In the genomic region with DNA sequence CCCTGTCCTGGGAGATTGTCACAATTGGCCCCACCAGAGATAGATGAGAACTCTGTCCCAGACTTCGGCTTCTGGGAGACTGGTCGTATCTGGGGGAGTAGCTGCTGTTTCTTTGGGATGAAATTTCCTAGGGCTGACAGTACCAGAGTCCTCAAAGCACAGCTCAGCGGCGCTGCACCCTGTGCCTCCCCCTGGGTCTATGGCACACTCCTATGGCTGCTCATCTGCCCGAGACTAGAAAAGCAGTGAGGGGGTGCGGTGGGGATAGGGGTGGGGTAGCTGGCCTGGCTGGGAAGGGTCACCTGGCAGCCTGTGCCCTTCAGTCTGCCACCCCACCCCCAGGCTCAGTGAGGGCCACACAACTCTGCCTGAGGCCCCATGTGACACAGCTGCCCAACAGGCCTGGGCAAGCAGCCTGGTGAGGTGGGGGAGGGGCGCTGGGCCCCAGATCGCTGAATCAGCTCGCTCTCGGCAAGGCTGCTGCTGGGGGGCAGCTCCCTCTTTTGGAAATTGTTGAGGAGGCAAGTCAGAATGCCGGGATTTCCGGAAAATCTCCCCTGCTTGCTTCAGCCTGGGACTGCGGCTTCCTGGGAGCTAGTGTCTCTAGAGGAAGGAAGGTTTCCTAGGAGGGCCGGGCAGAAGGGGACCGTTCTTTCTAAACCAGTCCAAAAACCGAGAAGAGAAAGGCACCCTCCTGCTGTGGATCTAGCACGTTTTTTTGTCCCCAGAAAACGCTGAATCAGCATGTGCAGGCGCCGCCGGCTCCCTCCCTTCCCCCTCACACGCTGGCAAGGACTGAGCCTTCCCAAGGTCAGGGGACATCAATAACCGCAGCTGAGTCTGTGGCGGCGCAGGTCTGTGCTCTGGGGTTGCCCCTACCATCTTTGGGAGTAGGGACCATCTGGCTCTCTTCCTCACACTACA, we compare ENCODE assay signal across 8 mouse cellular contexts. TPM values are rescaled to one million over a fixed set of nuclear protein-coding genes. Genes with fewer than 3 reads are reported as not detected.
DNase-seq lines count a peak whose midpoint lies in the region; ATAC-seq and TF ChIP-seq lines count a peak whose summit lies in the region.

No protein-coding gene starts in this region.

- peak overlapping the region; percentile 28 for H3K9ac ChIP-seq in embryonic facial prominence, embryonic 15.5 days
- H3K9ac ChIP-seq in limb, embryonic 12.5 days (replicated peaks): peak overlapping the region; percentile 57
- peak overlapping the region; percentile 52 for H3K9ac ChIP-seq in midbrain, embryonic 14.5 days (replicated peaks; ENCODE audit: low read length)
- H3K9ac ChIP-seq in stomach, embryonic 15.5 days: peak overlapping the region; percentile 29; the same call in 1 of the 2 replicates

- no peak for TF ChIP-seq CTCF in bone marrow, adult 2 months (IDR thresholded peaks at IDR 0.05; ENCODE audit: control insufficient read depth, insufficient read depth, low read length)

- peak overlapping the region; percentile 51 for H3K27ac ChIP-seq in bone marrow, adult 2 months (ENCODE audit: control insufficient read depth, insufficient read depth, low read depth, low read length, poor library complexity)
- peak overlapping the region; percentile 88 for H3K27ac ChIP-seq in embryonic facial prominence, embryonic 15.5 days (replicated peaks)
- H3K27ac ChIP-seq in limb, embryonic 12.5 days: peak overlapping the region; percentile 85
- peak overlapping the region; percentile 78 for H3K27ac ChIP-seq in midbrain, embryonic 14.5 days (replicated peaks; ENCODE audit: low read depth, low read length)
- H3K27ac ChIP-seq in stomach, embryonic 15.5 days: peak overlapping the region; percentile 92

- H3K4me1 ChIP-seq in bone marrow, adult 2 months (ENCODE audit: control insufficient read depth, insufficient read depth, low read length): peaks cover 2% of the 10 kb centered on the region; the same call in 1 of the 2 replicates
- H3K4me1 ChIP-seq in embryonic facial prominence, embryonic 15.5 days: peaks cover 33% of the 10 kb centered on the region
- peaks cover 20% of the 10 kb centered on the region for H3K4me1 ChIP-seq in limb, embryonic 12.5 days (replicated peaks)
- H3K4me1 ChIP-seq in midbrain, embryonic 14.5 days (ENCODE audit: control insufficient read depth, insufficient read depth, low read length): peaks cover 20% of the 10 kb centered on the region
- peaks cover 17% of the 10 kb centered on the region for H3K4me1 ChIP-seq in stomach, embryonic 15.5 days

- H3K4me2 ChIP-seq in embryonic facial prominence, embryonic 15.5 days (replicated peaks): peak overlapping the region; percentile 64
- peak overlapping the region; percentile 65 for H3K4me2 ChIP-seq in limb, embryonic 12.5 days
- peak overlapping the region; percentile 52 for H3K4me2 ChIP-seq in midbrain, embryonic 14.5 days (ENCODE audit: low read length)
- peak overlapping the region; percentile 54 for H3K4me2 ChIP-seq in stomach, embryonic 15.5 days

- no peak for TF ChIP-seq POLR2A in bone marrow, adult 2 months (IDR thresholded peaks at IDR 0.05; ENCODE audit: borderline replicate concordance, control insufficient read depth, low read depth, low read length)

- no peaks in the 10 kb centered on the region for H3K9me3 ChIP-seq in embryonic facial prominence, embryonic 15.5 days (replicated peaks)
- H3K9me3 ChIP-seq in limb, embryonic 12.5 days: no peaks in the 10 kb centered on the region
- H3K9me3 ChIP-seq in midbrain, embryonic 14.5 days (ENCODE audit: control insufficient read depth, low read length): no peaks in the 10 kb centered on the region
- no peaks in the 10 kb centered on the region for H3K9me3 ChIP-seq in stomach, embryonic 15.5 days

- H3K27me3 ChIP-seq in embryonic facial prominence, embryonic 15.5 days: no peaks in the 10 kb centered on the region
- no peaks in the 10 kb centered on the region for H3K27me3 ChIP-seq in limb, embryonic 12.5 days
- no peaks in the 10 kb centered on the region for H3K27me3 ChIP-seq in midbrain, embryonic 14.5 days (ENCODE audit: control insufficient read depth, insufficient read depth, low read length)
- H3K27me3 ChIP-seq in stomach, embryonic 15.5 days (replicated peaks): no peaks in the 10 kb centered on the region

- H3K4me3 ChIP-seq in bone marrow, adult 2 months (replicated peaks; ENCODE audit: control insufficient read depth, low read depth, low read length): no peak overlapping the region
- peak overlapping the region; percentile 38 for H3K4me3 ChIP-seq in embryonic facial prominence, embryonic 15.5 days (replicated peaks)
- H3K4me3 ChIP-seq in limb, embryonic 12.5 days (replicated peaks): peak overlapping the region; percentile 33
- H3K4me3 ChIP-seq in midbrain, embryonic 14.5 days (replicated peaks; ENCODE audit: low read depth, low read length): peak overlapping the region; percentile 12
- peak overlapping the region; percentile 32 for H3K4me3 ChIP-seq in stomach, embryonic 15.5 days (replicated peaks)

- peak; percentile 88 for DNase-seq in 416B (ENCODE audit: low read depth)
- peak; percentile 80 for DNase-seq in heart, adult 8-10 months (ENCODE audit: low spot score)
- peak; percentile 95 for DNase-seq in kidney, adult 9 months
- peak; percentile 89 for DNase-seq in midbrain, embryonic 14.5 days

- H3K36me3 ChIP-seq in embryonic facial prominence, embryonic 15.5 days: peaks cover 19% of the 10 kb centered on the region
- H3K36me3 ChIP-seq in limb, embryonic 12.5 days: peaks cover 15% of the 10 kb centered on the region
- peaks cover 8% of the 10 kb centered on the region; the same call in 1 of the 2 replicates for H3K36me3 ChIP-seq in midbrain, embryonic 14.5 days (ENCODE audit: control insufficient read depth, insufficient read depth, low read length)
- no peaks in the 10 kb centered on the region for H3K36me3 ChIP-seq in stomach, embryonic 15.5 days

- ATAC-seq in embryonic facial prominence, embryonic 15.5 days (ENCODE audit: insufficient number of reproducible peaks, low FRiP score, low TSS enrichment, low read depth): peak; percentile 72
- peak; percentile 75 for ATAC-seq in limb, embryonic 12.5 days (ENCODE audit: insufficient number of reproducible peaks, insufficient read depth, low FRiP score, low TSS enrichment, low read depth)
- ATAC-seq in midbrain, embryonic 14.5 days (ENCODE audit: low FRiP score, low TSS enrichment): peak; percentile 83
- ATAC-seq in stomach, embryonic 15.5 days (ENCODE audit: insufficient read depth, low FRiP score, low read depth): peak; percentile 64

- 16% methylated on average over 25 of the region's 25 CpGs for WGBS in bone marrow, adult 2 months
- WGBS in embryonic facial prominence, embryonic 15.5 days: 4% methylated on average over 25 of the region's 25 CpGs
- WGBS in limb, embryonic 12.5 days: 4% methylated on average over 25 of the region's 25 CpGs
- 2% methylated on average over 25 of the region's 25 CpGs for WGBS in midbrain, embryonic 14.5 days
- WGBS in stomach, embryonic 15.5 days: 3% methylated on average over 25 of the region's 25 CpGs

RNA-seq across cellular contexts. Expression of a gene that starts 9.9 kb away (rescaled TPM):
- polyA plus RNA-seq in bone marrow, adult 2 months (2011; ENCODE audit: insufficient read depth, insufficient read length, low replicate concordance, missing spikeins): 4.0 and 5.8 TPM in 2 replicates
- 7.9 and 9.0 TPM in 2 replicates for polyA plus RNA-seq in embryonic facial prominence, embryonic 15.5 days (2015; fragmentation: Nextera tagmentation; extraction: Ambion mirVana)
- 10 to 100 TPM; 27.6 to 44.2 (median 31.7) TPM for total RNA-seq in heart, adult 8-10 months (2022)
- polyA plus RNA-seq in limb, embryonic 12.5 days (2016; fragmentation: Nextera tagmentation; extraction: Ambion mirVana): 4.7 TPM in 2 replicates
- polyA plus RNA-seq in midbrain, embryonic 14.5 days (2014; fragmentation: Nextera tagmentation; extraction: Ambion mirVana): 8.2 and 10.3 TPM in 2 replicates
- polyA plus RNA-seq in stomach, embryonic 15.5 days (2015; fragmentation: Nextera tagmentation; extraction: Ambion mirVana): 14.1 and 16.5 TPM in 2 replicates
